Mouse (Mus musculus) bone marrow macrophage, adult 2 months (primary cell): ENCODE results near the gene Kif19a.

ENCODE experiments used
- CTCF ChIP-seq: IDR thresholded peaks from 2 replicates; pipeline ENCODE4 v1.5.1; 2012; ENCODE audit warnings: low read depth, mild to moderate bottlenecking, low read length, moderate library complexity
- POLR2A ChIP-seq: IDR thresholded peaks from 2 replicates; pipeline ENCODE4 v1.6.1; 2012; ENCODE audit warnings: mild to moderate bottlenecking, low read depth, low read length, borderline replicate concordance

DNA sequence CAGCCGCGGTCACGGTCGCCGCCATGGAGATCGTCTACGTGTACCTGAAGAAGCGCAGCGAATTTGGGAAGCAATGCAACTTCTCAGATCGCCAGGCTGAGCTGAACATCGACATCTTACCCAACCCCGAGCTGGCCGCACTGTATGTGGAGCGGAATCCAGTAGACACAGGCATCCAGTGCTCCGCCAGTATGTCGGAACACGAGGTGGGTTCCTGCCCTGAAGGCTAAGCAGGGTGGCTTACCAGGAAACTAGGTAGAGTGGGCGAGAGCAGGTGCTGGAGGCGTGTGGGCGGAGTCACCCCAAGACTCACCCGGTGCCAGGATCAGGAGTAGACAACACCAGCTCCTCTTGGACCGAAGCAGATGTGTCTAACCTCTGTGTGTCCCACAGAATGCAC, 32.3 kb upstream of the Kif19a start:
- no peak for TF ChIP-seq CTCF
- no peak for TF ChIP-seq POLR2A
